Comparison of ENCODE assay signal across 12 mouse cellular contexts in the genomic region with DNA sequence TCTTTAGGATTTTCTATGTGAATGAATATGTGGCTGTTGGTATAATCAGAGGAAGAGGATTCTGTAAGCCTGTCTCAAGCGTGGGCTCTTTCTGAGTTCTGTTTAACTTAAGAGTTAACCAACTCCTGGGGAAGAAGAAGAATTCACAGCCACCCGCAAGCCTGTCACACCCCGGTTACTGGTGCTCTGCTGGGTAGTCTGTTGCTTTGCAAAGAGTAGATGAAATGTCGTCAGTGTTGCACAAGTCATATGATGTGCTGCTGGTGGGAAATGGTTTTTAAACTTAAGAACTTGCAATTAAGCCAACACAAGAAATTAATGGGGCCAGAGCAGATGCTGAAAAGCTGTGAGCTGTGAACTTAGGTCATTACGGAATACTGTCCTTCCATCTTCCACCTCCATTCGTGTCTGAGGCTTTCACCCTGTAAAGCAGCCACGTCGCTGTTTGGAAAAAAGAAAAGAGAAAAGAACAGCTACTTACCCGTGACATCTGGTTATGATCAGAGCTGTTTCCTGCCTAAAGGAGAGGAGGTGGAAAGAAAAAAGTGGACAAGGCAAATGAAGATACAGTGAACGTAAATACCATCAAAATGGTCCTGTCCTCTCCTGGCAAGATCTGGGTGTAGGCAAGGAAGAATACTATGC. TPM values are rescaled to one million over a fixed set of nuclear protein-coding genes. Genes with fewer than 3 reads are reported as not detected.
DNase-seq lines count a peak whose midpoint lies in the region; ATAC-seq lines count a peak whose summit lies in the region.
"Had no signal": no experiment of that assay in that cellular context is flagged by ENCODE, and none has a peak within 500 bp of the region (broad histone marks: within the 10 kb centered on the region; RNA-seq: fewer than 3 reads in every experiment).

No protein-coding gene starts in this region.

- no peaks in the 10 kb centered on the region for H3K9me3 ChIP-seq in kidney, embryonic 15.5 days (replicated peaks)
- H3K9me3 ChIP-seq in embryonic facial prominence, embryonic 14.5 days (ENCODE audit: control insufficient read depth, low read length) = no peaks in the 10 kb centered on the region
- H3K9me3 ChIP-seq in forebrain, embryonic 10.5 days = no peaks in the 10 kb centered on the region
- H3K9me3 ChIP-seq: hindbrain, embryonic 15.5 days; liver, embryonic 13.5 days had no signal

- H3K27ac ChIP-seq in kidney, embryonic 15.5 days = peak overlapping the region; percentile 22; the same call in 1 of the 2 replicates
- H3K27ac ChIP-seq in embryonic facial prominence, embryonic 14.5 days (replicated peaks; ENCODE audit: low read depth, low read length) = peak overlapping the region; percentile 76
- no peak overlapping the region; the same call in 1 of the 2 replicates for H3K27ac ChIP-seq in forebrain, embryonic 10.5 days
- H3K27ac ChIP-seq: hindbrain, embryonic 15.5 days; liver, embryonic 13.5 days had no signal

- no peaks in the 10 kb centered on the region for H3K4me1 ChIP-seq in kidney, embryonic 15.5 days
- peaks cover 7% of the 10 kb centered on the region; the same call in 1 of the 2 replicates for H3K4me1 ChIP-seq in embryonic facial prominence, embryonic 14.5 days (ENCODE audit: control insufficient read depth, insufficient read depth, low read length)
- H3K4me1 ChIP-seq in forebrain, embryonic 10.5 days = no peaks in the 10 kb centered on the region
- H3K4me1 ChIP-seq: hindbrain, embryonic 15.5 days; liver, embryonic 13.5 days had no signal

- WGBS in kidney, embryonic 15.5 days = 52% methylated on average over 10 of the region's 10 CpGs
- WGBS in embryonic facial prominence, embryonic 14.5 days = 27% methylated on average over 10 of the region's 10 CpGs
- WGBS in forebrain, embryonic 10.5 days = 70% methylated on average over 10 of the region's 10 CpGs

- H3K4me2 ChIP-seq in kidney, embryonic 15.5 days = peak overlapping the region; percentile 12; the same call in 1 of the 2 replicates
- peak overlapping the region; percentile 55 for H3K4me2 ChIP-seq in embryonic facial prominence, embryonic 14.5 days (ENCODE audit: low read depth, low read length)
- H3K4me2 ChIP-seq: hindbrain, embryonic 15.5 days; liver, embryonic 13.5 days had no signal

- no peaks in the 10 kb centered on the region for H3K27me3 ChIP-seq in kidney, embryonic 15.5 days
- no peaks in the 10 kb centered on the region for H3K27me3 ChIP-seq in embryonic facial prominence, embryonic 14.5 days (replicated peaks; ENCODE audit: control insufficient read depth, insufficient read depth, low read length)
- no peaks in the 10 kb centered on the region for H3K27me3 ChIP-seq in forebrain, embryonic 10.5 days (ENCODE audit: poor library complexity, severe bottlenecking)
- H3K27me3 ChIP-seq: hindbrain, embryonic 15.5 days; liver, embryonic 13.5 days had no signal

- H3K9ac ChIP-seq in kidney, embryonic 15.5 days = no peak overlapping the region
- peak overlapping the region; percentile 48 for H3K9ac ChIP-seq in embryonic facial prominence, embryonic 14.5 days (ENCODE audit: low read depth, low read length)
- H3K9ac ChIP-seq: hindbrain, embryonic 15.5 days; liver, embryonic 13.5 days had no signal

- H3K4me3 ChIP-seq in kidney, embryonic 15.5 days (replicated peaks) = peak overlapping the region; percentile 12; the same call in 1 of the 2 replicates
- peak overlapping the region; percentile 38 for H3K4me3 ChIP-seq in embryonic facial prominence, embryonic 14.5 days (ENCODE audit: low read depth, low read length)
- H3K4me3 ChIP-seq in forebrain, embryonic 10.5 days = no peak overlapping the region
- H3K4me3 ChIP-seq: hindbrain, embryonic 15.5 days; liver, embryonic 13.5 days had no signal

- ATAC-seq in kidney, embryonic 15.5 days (replicated peaks; ENCODE audit: low FRiP score) = no peak
- ATAC-seq in embryonic facial prominence, embryonic 14.5 days (ENCODE audit: low read depth) = 0 out of 2 replicates have a peak, but pooled peaks have one; percentile 39

- H3K36me3 ChIP-seq in kidney, embryonic 15.5 days = peaks cover 24% of the 10 kb centered on the region
- H3K36me3 ChIP-seq in embryonic facial prominence, embryonic 14.5 days (ENCODE audit: control insufficient read depth, insufficient read depth, low read length) = peaks cover 26% of the 10 kb centered on the region
- H3K36me3 ChIP-seq in forebrain, embryonic 10.5 days (replicated peaks) = peaks cover 21% of the 10 kb centered on the region

- no peak for DNase-seq in kidney, postnatal 36 days
- peak; percentile 62 for DNase-seq in brain, adult 2 months (ENCODE audit: low read depth, low spot score)
- peak; percentile 57 for DNase-seq in embryonic facial prominence, embryonic 14.5 days (ENCODE audit: low spot score)
- DNase-seq in lung, postnatal 10 days = peak; percentile 22
- DNase-seq in layer of hippocampus, postnatal 25 days (ENCODE audit: extremely low spot score in 1 of 2, low spot score in 1 of 2) = no peak
- DNase-seq in cerebellum, adult 9-10 months = no peak
- DNase-seq in forebrain, embryonic 10.5 days (ENCODE audit: extremely low spot score, low spot score) = no peak
- DNase-seq: liver, embryonic 13.5 days had no signal

RNA-seq across cellular contexts. Expression of a gene that starts 0.6 kb away (rescaled TPM):
- polyA plus RNA-seq in kidney, embryonic 15.5 days (2015; fragmentation: Nextera tagmentation; extraction: Ambion mirVana) = 9.4 and 43.4 TPM in 2 replicates
- 113 and 147 TPM in 2 replicates for polyA plus RNA-seq in embryonic facial prominence, embryonic 14.5 days (2014; fragmentation: Nextera tagmentation; extraction: Ambion mirVana)
- 1 to 10 TPM; 3.5 to 4.2 TPM for total RNA-seq in layer of hippocampus, postnatal 25 days (2021)
- polyA plus RNA-seq in forebrain, embryonic 10.5 days (2016; fragmentation: Nextera tagmentation; extraction: Ambion mirVana) = 1.4 and 1.5 TPM in 2 replicates

RNA-seq across cellular contexts. Expression of a gene that starts 27.0 kb away (rescaled TPM):
- 12.7 and 14.6 TPM in 2 replicates for polyA plus RNA-seq in kidney, embryonic 15.5 days (2015; fragmentation: Nextera tagmentation; extraction: Ambion mirVana)
- polyA plus RNA-seq in embryonic facial prominence, embryonic 14.5 days (2014; fragmentation: Nextera tagmentation; extraction: Ambion mirVana) = 21.8 and 22.8 TPM in 2 replicates
- 10 to 100 TPM; 56.8 to 65.8 TPM for total RNA-seq in layer of hippocampus, postnatal 25 days (2021)
- polyA plus RNA-seq in forebrain, embryonic 10.5 days (2016; fragmentation: Nextera tagmentation; extraction: Ambion mirVana) = 2.5 and 3.9 TPM in 2 replicates

RNA-seq across cellular contexts. Expression of a gene that starts 59.9 kb away (rescaled TPM):
- not detected in 2 replicates for polyA plus RNA-seq in kidney, embryonic 15.5 days (2015; fragmentation: Nextera tagmentation; extraction: Ambion mirVana)
- not detected in 2 replicates for polyA plus RNA-seq in embryonic facial prominence, embryonic 14.5 days (2014; fragmentation: Nextera tagmentation; extraction: Ambion mirVana)
- not detected for total RNA-seq in layer of hippocampus, postnatal 25 days (2021)
- polyA plus RNA-seq in forebrain, embryonic 10.5 days (2016; fragmentation: Nextera tagmentation; extraction: Ambion mirVana) = not detected in 2 replicates
- total RNA-seq: adrenal gland, postnatal 4 days had no signal
- polyA plus RNA-seq: forebrain, embryonic 11.5 days; hindbrain, embryonic 15.5 days had no signal

Comparison
In these comparisons a context has a peak if more than half of its experiments do, and no peak if none do; other contexts are left out.
1. DNase-seq: peak in brain, adult 2 months (single experiment), embryonic facial prominence, embryonic 14.5 days (single experiment) and lung, postnatal 10 days (single experiment); none in kidney, postnatal 36 days (0 of 2), layer of hippocampus, postnatal 25 days (0 of 2), cerebellum, adult 9-10 months (single experiment) and forebrain, embryonic 10.5 days (single experiment).